Mouse (Mus musculus): ENCODE data around the gene Fxyd1.

DNA sequence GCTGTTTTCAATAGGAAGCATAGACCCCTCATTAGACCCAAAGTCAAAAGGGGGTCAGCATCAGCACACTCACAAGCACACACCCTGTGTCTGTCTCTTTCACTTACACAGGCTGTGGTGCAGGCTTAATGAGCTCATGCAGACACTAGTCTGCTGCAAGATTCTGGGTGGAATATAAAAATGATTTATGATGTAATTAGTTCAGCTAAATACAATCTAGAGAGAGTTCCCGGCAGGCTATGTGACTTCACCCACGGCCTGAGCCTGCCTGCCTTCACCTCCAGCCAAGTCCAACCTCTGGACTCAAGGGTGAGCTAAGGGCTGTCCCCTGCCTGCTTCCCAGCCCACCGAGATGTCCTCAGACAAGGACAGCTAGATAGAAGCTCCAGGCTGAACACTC lies 48.1 kb downstream of the Fxyd1 start:
- TF ChIP-seq CTCF (conservative IDR thresholded peaks at IDR 0.05; ENCODE audit: low read length) (no peak), NANOG (IDR thresholded peaks at IDR 0.05; ENCODE audit: borderline replicate concordance, low read length) (no peak)
